Mouse (Mus musculus) kidney, adult 2 months (tissue): ENCODE data around the gene Cep78. TPM values are rescaled to one million over a fixed set of nuclear protein-coding genes. Genes with fewer than 3 reads are reported as not detected.

Source experiments
- DNase-seq: peaks from one replicate; pipeline ENCODE4 v3.0.0; 2021
- H3K27ac ChIP-seq: fragments of 200-500 bp; 2 replicates; pipeline ENCODE4 v1.5.1; 2012; ENCODE audit warnings: low read depth, low read length, control low read depth, inconsistent platforms; ENCODE audit not compliant: insufficient read depth
- H3K27me3 ChIP-seq: fragments of 200-500 bp; replicated peaks from 2 replicates; pipeline ENCODE4 v1.6.1; 2012; ENCODE audit warnings: mild to moderate bottlenecking, moderate library complexity, low read length, inconsistent platforms; ENCODE audit not compliant: control insufficient read depth, insufficient read depth
- H3K36me3 ChIP-seq: fragments of 200-500 bp; 2 replicates; pipeline ENCODE4 v1.6.1; 2012; ENCODE audit warnings: mild to moderate bottlenecking, moderate library complexity, low read length, inconsistent platforms; ENCODE audit not compliant: control insufficient read depth, insufficient read depth
- H3K4me1 ChIP-seq: fragments of 200-500 bp; 2 replicates; pipeline ENCODE4 v1.6.1; 2011; ENCODE audit warnings: low read length; ENCODE audit not compliant: control insufficient read depth, insufficient read depth
- H3K4me3 ChIP-seq: fragments of 200-500 bp; 2 replicates; pipeline ENCODE4 v1.5.1; 2011; ENCODE audit warnings: mild to moderate bottlenecking, low read depth, low read length, control low read depth; ENCODE audit not compliant: insufficient read depth
- CTCF ChIP-seq: fragments of 200-500 bp; conservative IDR thresholded peaks from 2 replicates; pipeline ENCODE4 v1.5.1; 2011; ENCODE audit warnings: low read depth, mild to moderate bottlenecking, control low read depth, low read length, moderate library complexity, mixed read lengths; ENCODE audit not compliant: insufficient read depth, insufficient read length
- POLR2A ChIP-seq: fragments of 200-500 bp; IDR thresholded peaks from one replicate; pipeline ENCODE4 v1.6.1; 2011; ENCODE audit warnings: low read depth, low read length, control low read depth
- WGBS: fragments of 180-500 bp; shearing (Covaris S2); methylation state at CpG from one replicate; pipeline ENCODE4 v1.1.7; 2018; 5-methylcytosine and 5-hydroxymethylcytosine counted together
- polyA plus RNA-seq: library from polyadenylated mRNA; depleted of rRNA; stranded (reverse); fragments of >200 nt; gene quantifications from 2 replicates; pipeline ENCODE4 v1.2.3, GENCODE M21; 2012

Gene Cep78
- polyA plus RNA-seq, 1 experiment = 1.6 TPM

GRCm38 (mm10) chr19:16016171-16016570 lies 31.4 kb upstream of the Cep78 start:
- DNase-seq = no peak
- H3K36me3 ChIP-seq = no peaks in the 10 kb centered on the region
- no peaks in the 10 kb centered on the region for H3K27me3 ChIP-seq
- TF ChIP-seq CTCF (no peak), POLR2A (no peak)
- H3K27ac ChIP-seq = no peak overlapping the region
- H3K4me1 ChIP-seq = no peaks in the 10 kb centered on the region
- WGBS = 51% methylated on average over 1 of the region's 1 CpGs
- H3K4me3 ChIP-seq = no peak overlapping the region

GRCm38 (mm10) chr19:16015191-16015968 lies 30.6 kb upstream of the Cep78 start:
- no peaks in the 10 kb centered on the region for H3K36me3 ChIP-seq
- DNase-seq = peak; percentile 20
- no peak overlapping the region for H3K4me3 ChIP-seq
- no peak for TF ChIP-seq POLR2A
- TF ChIP-seq CTCF = no peak
- WGBS = 50% methylated on average over 10 of the region's 10 CpGs
- H3K4me1 ChIP-seq = no peaks in the 10 kb centered on the region
- H3K27ac ChIP-seq = no peak overlapping the region
- no peaks in the 10 kb centered on the region for H3K27me3 ChIP-seq

DNA sequence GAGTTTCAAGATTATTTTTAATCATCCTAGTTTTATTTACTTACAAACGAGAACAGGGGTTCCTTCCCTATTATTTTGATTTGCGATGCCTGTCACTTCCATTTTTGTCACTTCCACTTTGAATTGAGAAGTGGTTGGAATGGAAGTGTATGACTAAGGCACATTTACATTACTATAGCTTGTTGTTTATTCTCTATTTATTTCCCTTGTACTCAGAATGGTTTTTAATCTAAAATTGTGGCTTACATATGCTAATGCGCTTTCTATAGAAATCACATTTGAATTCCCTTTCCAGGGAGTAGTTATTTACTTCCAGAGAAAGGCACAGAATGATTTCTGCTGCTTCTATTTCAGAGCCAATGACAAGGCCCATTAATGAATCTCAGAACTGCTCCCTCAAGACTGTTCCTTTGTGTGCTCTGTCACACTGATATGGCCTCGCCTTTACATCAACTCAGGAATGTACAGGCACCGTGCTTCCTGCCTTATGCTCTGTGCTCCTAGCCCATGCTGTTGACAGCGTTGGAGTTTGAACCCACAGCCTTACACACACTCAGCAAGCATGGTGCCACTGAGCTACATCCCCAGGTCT lies 25.1 kb upstream of the Cep78 start:
- Histone ChIP-seq H3K27ac (no peak overlapping the region), H3K36me3 (no peaks in the 10 kb centered on the region), H3K4me1 (no peaks in the 10 kb centered on the region), H3K27me3 (no peaks in the 10 kb centered on the region), H3K4me3 (no peak overlapping the region)
- no peak for DNase-seq
- TF ChIP-seq POLR2A (no peak), CTCF (no peak)
- 76% methylated on average over 6 of the region's 6 CpGs for WGBS

DNA sequence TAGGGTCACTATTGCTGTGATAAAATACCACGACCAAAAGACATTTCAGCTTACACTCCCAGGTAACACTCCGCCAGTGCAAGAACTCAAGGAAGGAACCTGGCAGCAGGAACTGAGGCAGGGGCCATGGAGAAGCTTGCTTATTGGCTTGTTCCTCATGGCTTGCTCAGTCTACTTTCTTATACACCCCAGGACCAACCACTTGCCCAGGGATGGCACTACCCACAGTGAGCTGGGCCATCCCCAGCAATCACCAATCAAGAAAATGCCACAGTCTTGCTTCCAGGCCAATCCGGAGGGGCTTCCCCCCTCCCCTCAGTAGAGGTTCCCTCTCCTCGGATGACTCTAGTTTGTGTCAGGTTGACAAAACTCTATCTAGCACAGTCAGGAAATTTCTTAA lies 24.3 kb upstream of the Cep78 start:
- no peak for TF ChIP-seq POLR2A
- no peak for TF ChIP-seq CTCF
- WGBS = 81% methylated on average over 4 of the region's 4 CpGs

DNA sequence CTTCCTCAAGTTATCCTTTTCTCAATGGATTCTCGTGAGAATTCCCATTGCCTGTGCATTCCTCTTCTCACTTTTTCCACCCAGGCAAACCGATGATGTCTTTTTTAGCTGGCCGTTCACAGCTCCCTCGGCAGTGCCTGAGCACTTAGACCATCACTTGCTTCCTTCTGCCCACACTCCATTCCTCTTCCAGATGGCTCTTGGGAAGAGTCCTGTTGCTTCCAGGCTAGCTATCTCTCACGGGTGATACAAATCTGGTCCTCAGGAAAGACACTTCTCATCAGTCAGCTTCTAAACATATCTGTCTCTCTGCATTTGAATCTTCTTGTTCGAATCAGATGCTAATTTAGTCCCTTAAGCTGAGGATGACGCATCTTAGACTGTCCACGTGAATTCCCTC lies 22.3 kb upstream of the Cep78 start:
- TF ChIP-seq CTCF = no peak
- no peak for TF ChIP-seq POLR2A
- H3K36me3 ChIP-seq = no peaks in the 10 kb centered on the region
- H3K4me1 ChIP-seq = no peaks in the 10 kb centered on the region
- DNase-seq = no peak
- H3K27ac ChIP-seq = no peak overlapping the region
- WGBS = 88% methylated on average over 8 of the region's 8 CpGs
- H3K27me3 ChIP-seq = no peaks in the 10 kb centered on the region
- H3K4me3 ChIP-seq = no peak overlapping the region

More for the DNA sequence above, 24.3 kb upstream of the Cep78 start:
- H3K27me3 ChIP-seq = no peaks in the 10 kb centered on the region
- no peaks in the 10 kb centered on the region for H3K4me1 ChIP-seq
- no peak overlapping the region for H3K27ac ChIP-seq
- H3K4me3 ChIP-seq = no peak overlapping the region
- no peak for DNase-seq
- no peaks in the 10 kb centered on the region for H3K36me3 ChIP-seq

GRCm38 (mm10) chr19:15998157-15998556 lies 13.4 kb upstream of the Cep78 start:
- H3K4me3 ChIP-seq = no peak overlapping the region
- no peaks in the 10 kb centered on the region for H3K27me3 ChIP-seq
- H3K36me3 ChIP-seq = no peaks in the 10 kb centered on the region
- no peaks in the 10 kb centered on the region for H3K4me1 ChIP-seq
- no peak overlapping the region for H3K27ac ChIP-seq
- WGBS = 3% methylated on average over 3 of the region's 3 CpGs
- DNase-seq = peak; percentile 57
- TF ChIP-seq CTCF = peak; percentile 54; the same call in 1 of the 2 replicates
- no peak for TF ChIP-seq POLR2A

GRCm38 (mm10) chr19:15996901-15997564 lies 12.2 kb upstream of the Cep78 start:
- no peak for DNase-seq
- WGBS = 50% methylated on average over 12 of the region's 12 CpGs
- H3K4me1 ChIP-seq = no peaks in the 10 kb centered on the region
- no peaks in the 10 kb centered on the region for H3K36me3 ChIP-seq
- TF ChIP-seq CTCF (no peak), POLR2A (no peak)
- H3K27me3 ChIP-seq = no peaks in the 10 kb centered on the region
- H3K27ac ChIP-seq = no peak overlapping the region
- no peak overlapping the region; the same call in 1 of the 2 replicates for H3K4me3 ChIP-seq
